8 mouse cellular contexts compared by ENCODE assay signal in the genomic region with DNA sequence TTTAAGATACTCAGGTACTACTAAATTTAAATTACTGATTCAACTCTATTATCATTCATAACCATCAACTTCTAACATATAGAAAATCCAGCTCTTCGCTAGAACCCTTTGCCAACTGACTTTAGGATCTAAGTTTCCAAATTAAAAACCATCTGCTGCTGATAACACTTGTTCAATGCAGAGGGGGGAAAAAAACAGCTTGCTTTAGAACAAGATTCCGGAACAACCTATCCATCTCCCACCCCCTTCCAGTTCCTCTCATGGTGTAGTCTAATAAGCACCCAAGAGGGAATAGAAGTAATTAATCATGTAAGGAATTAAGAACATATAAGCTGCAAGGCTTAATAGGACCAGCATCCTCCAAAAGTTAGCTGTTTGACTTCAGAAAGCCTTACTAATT. TPM values are rescaled to one million over a fixed set of nuclear protein-coding genes. Genes with fewer than 3 reads are reported as not detected.
DNase-seq lines count a peak whose midpoint lies in the region; ATAC-seq lines count a peak whose summit lies in the region.

No protein-coding gene starts in this region.

- H3K27ac ChIP-seq in heart, embryonic 13.5 days (replicated peaks), result peak overlapping the region; percentile 83
- H3K27ac ChIP-seq in hindbrain, embryonic 11.5 days (ENCODE audit: low read depth, low read length), result 0 out of 2 replicates have a peak overlapping the region, but pooled peaks have one; percentile 70
- no peak overlapping the region for H3K27ac ChIP-seq in midbrain, embryonic 11.5 days (ENCODE audit: low read depth, low read length)

- DNase-seq in heart, postnatal 36 days, result no peak
- DNase-seq in brain, adult 2 months (ENCODE audit: low read depth, low spot score), result peak; percentile 22
- DNase-seq in hindbrain, embryonic 11.5 days (ENCODE audit: low spot score), result no peak
- DNase-seq in midbrain, embryonic 11.5 days (ENCODE audit: low spot score, missing footprints), result no peak
- no peak for DNase-seq in layer of hippocampus, adult 9-10 months (ENCODE audit: low spot score)
- DNase-seq in urinary bladder, adult 2 months (ENCODE audit: low spot score), result no peak
- no peak for DNase-seq in yolk sac, embryonic 10.5 days (ENCODE audit: low spot score)

- H3K9me3 ChIP-seq in heart, embryonic 13.5 days, result no peaks in the 10 kb centered on the region
- no peaks in the 10 kb centered on the region for H3K9me3 ChIP-seq in hindbrain, embryonic 11.5 days (ENCODE audit: control insufficient read depth, low read length)
- no peaks in the 10 kb centered on the region for H3K9me3 ChIP-seq in midbrain, embryonic 11.5 days (ENCODE audit: control insufficient read depth, low read length)

- H3K4me1 ChIP-seq in heart, embryonic 13.5 days, result peaks cover 27% of the 10 kb centered on the region
- no peaks in the 10 kb centered on the region; the same call in 1 of the 2 replicates for H3K4me1 ChIP-seq in hindbrain, embryonic 11.5 days (replicated peaks; ENCODE audit: control insufficient read depth, insufficient read depth, low read length)
- H3K4me1 ChIP-seq in midbrain, embryonic 11.5 days (ENCODE audit: control insufficient read depth, insufficient read depth, low read length), result peaks cover 17% of the 10 kb centered on the region

- no peak for ATAC-seq in heart, embryonic 13.5 days (ENCODE audit: extremely low read depth, insufficient number of reproducible peaks, low FRiP score, low TSS enrichment)
- ATAC-seq in hindbrain, embryonic 11.5 days (ENCODE audit: low FRiP score), result no peak
- no peak for ATAC-seq in midbrain, embryonic 11.5 days (ENCODE audit: low FRiP score)

- 24% methylated on average over 2 of the region's 2 CpGs for WGBS in heart, embryonic 13.5 days
- 39% methylated on average over 2 of the region's 2 CpGs for WGBS in hindbrain, embryonic 11.5 days
- 37% methylated on average over 2 of the region's 2 CpGs for WGBS in midbrain, embryonic 11.5 days

- H3K4me3 ChIP-seq in heart, embryonic 13.5 days, result peak overlapping the region; percentile 90
- H3K4me3 ChIP-seq in hindbrain, embryonic 11.5 days (ENCODE audit: low read depth, low read length), result peak overlapping the region; percentile 69
- peak overlapping the region; percentile 78 for H3K4me3 ChIP-seq in midbrain, embryonic 11.5 days (ENCODE audit: low read depth, low read length)

- intact Hi-C loops in heart, postnatal 36 days (cut with DNase I), result no loop called here

- H3K36me3 ChIP-seq in heart, embryonic 13.5 days, result no peaks in the 10 kb centered on the region
- no peaks in the 10 kb centered on the region for H3K36me3 ChIP-seq in hindbrain, embryonic 11.5 days (ENCODE audit: control insufficient read depth, insufficient read depth, low read length)
- H3K36me3 ChIP-seq in midbrain, embryonic 11.5 days (ENCODE audit: control insufficient read depth, insufficient read depth, low read length), result no peaks in the 10 kb centered on the region

- H3K9ac ChIP-seq in heart, embryonic 13.5 days, result peak overlapping the region; percentile 90
- peak overlapping the region; percentile 70 for H3K9ac ChIP-seq in hindbrain, embryonic 11.5 days (ENCODE audit: low read depth, low read length)
- H3K9ac ChIP-seq in midbrain, embryonic 11.5 days (ENCODE audit: low read length), result peak overlapping the region; percentile 76; the same call in 1 of the 2 replicates

- H3K27me3 ChIP-seq in heart, embryonic 13.5 days (replicated peaks), result no peaks in the 10 kb centered on the region; the same call in 1 of the 2 replicates
- H3K27me3 ChIP-seq in hindbrain, embryonic 11.5 days (ENCODE audit: control insufficient read depth, insufficient read depth, low read length), result no peaks in the 10 kb centered on the region
- H3K27me3 ChIP-seq in midbrain, embryonic 11.5 days (ENCODE audit: control insufficient read depth, insufficient read depth, low read length), result no peaks in the 10 kb centered on the region

- H3K4me2 ChIP-seq in heart, embryonic 13.5 days, result peak overlapping the region; percentile 89
- H3K4me2 ChIP-seq in hindbrain, embryonic 11.5 days (replicated peaks; ENCODE audit: low read depth, low read length), result peak overlapping the region; percentile 87
- peak overlapping the region; percentile 83 for H3K4me2 ChIP-seq in midbrain, embryonic 11.5 days

RNA-seq across cellular contexts. Expression of a gene that starts 1.2 kb away (rescaled TPM):
- 8.9 and 9.0 TPM in 2 replicates for polyA plus RNA-seq in heart, embryonic 13.5 days (2015; fragmentation: Nextera tagmentation; extraction: Ambion mirVana)
- 1 to 10 TPM; 8.3 to 8.6 TPM for total RNA-seq in heart, postnatal 36 days (2021)
- 16.6 and 17.7 TPM in 2 replicates for polyA plus RNA-seq in hindbrain, embryonic 11.5 days (2014; fragmentation: Nextera tagmentation; extraction: Ambion mirVana)
- polyA plus RNA-seq in midbrain, embryonic 11.5 days (2014; fragmentation: Nextera tagmentation; extraction: Ambion mirVana), result 18.7 and 21.4 TPM in 2 replicates
- 6.2 and 6.6 TPM in 2 replicates for polyA plus RNA-seq in urinary bladder, adult 2 months (2012; rRNA removed)

RNA-seq across cellular contexts. Expression of a gene that starts 18.9 kb away (rescaled TPM):
- 146 and 162 TPM in 2 replicates for polyA plus RNA-seq in heart, embryonic 13.5 days (2015; fragmentation: Nextera tagmentation; extraction: Ambion mirVana)
- 10 to 100 TPM; 85.7 to 85.8 TPM for total RNA-seq in heart, postnatal 36 days (2021)
- 229 and 239 TPM in 2 replicates for polyA plus RNA-seq in hindbrain, embryonic 11.5 days (2014; fragmentation: Nextera tagmentation; extraction: Ambion mirVana)
- 242 and 251 TPM in 2 replicates for polyA plus RNA-seq in midbrain, embryonic 11.5 days (2014; fragmentation: Nextera tagmentation; extraction: Ambion mirVana)
- 66.8 and 69.9 TPM in 2 replicates for polyA plus RNA-seq in urinary bladder, adult 2 months (2012; rRNA removed)
